Mouse (Mus musculus): Measurements from ENCODE around the gene Gm13769. TPM values are rescaled to one million over a fixed set of nuclear protein-coding genes. Genes with fewer than 3 reads are reported as not detected.
"Not testable (repeated sequence)": the region's sequence is repeated elsewhere in the genome, so short reads cannot be mapped to it uniquely, and the experiment has no call there.

Gene Gm13769
- not detected in 2 replicates for polyA plus RNA-seq (2012; rRNA removed)

DNA sequence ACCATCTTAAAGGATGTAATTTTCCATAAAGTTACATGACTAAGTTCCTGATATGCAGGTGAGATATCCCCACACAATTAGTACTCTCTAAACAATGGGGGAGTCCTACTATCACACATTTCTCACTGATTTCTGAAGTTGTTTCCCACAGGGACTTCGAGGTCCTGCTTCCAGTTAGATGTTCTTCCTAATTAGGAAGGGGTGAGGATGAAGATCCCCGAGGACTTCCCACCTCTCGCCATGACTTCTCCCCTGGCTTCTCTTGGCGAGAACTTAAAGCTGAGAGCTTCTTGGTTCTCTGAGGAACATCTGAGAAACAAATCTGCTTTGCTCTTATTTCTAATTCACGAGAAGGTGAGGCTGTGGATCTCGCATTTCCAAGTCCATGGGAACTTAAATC, at the start of gene Gm13769:
Gene Gm13769, plus strand, starts transcription at position 301 of the 400 bp plus-strand sequence.
- not testable (repeated sequence) for H3K4me1 ChIP-seq (ENCODE audit: control insufficient read depth, insufficient read depth, low read length); H3K27me3 ChIP-seq (replicated peaks; ENCODE audit: control insufficient read depth, insufficient read depth, low read length); DNase-seq; H3K4me3 ChIP-seq (ENCODE audit: insufficient read depth, low read depth, low read length); H3K27ac ChIP-seq (ENCODE audit: insufficient read depth, low read depth, low read length); H3K36me3 ChIP-seq (ENCODE audit: control insufficient read depth, insufficient read depth, low read length)
- WGBS, result no CpG with 5 or more reads among the region's 6 CpGs

GRCm38 (mm10) chr2:90292741-90293140, 29.3 kb upstream of the Gm13769 start, which contains the start of gene Olfr1272:
Gene Olfr1272, minus strand, starts transcription at chr2:90292841.
- no peak for DNase-seq
- Histone ChIP-seq H3K36me3 (ENCODE audit: control insufficient read depth, insufficient read depth, low read length) (no peaks in the 10 kb centered on the region), H3K27ac (ENCODE audit: insufficient read depth, low read depth, low read length) (no peak within 1 kb of the TSS), H3K4me1 (ENCODE audit: control insufficient read depth, insufficient read depth, low read length) (no peaks in the 10 kb centered on the region), H3K4me3 (ENCODE audit: insufficient read depth, low read depth, low read length) (no peak within 1 kb of the TSS), H3K27me3 (replicated peaks; ENCODE audit: control insufficient read depth, insufficient read depth, low read length) (no peaks in the 10 kb centered on the region)
- 82% methylated on average over 6 of the region's 6 CpGs for WGBS
- TF ChIP-seq POLR2A (IDR thresholded peaks at IDR 0.05; ENCODE audit: low read depth, low read length) (no peak), CTCF (conservative IDR thresholded peaks at IDR 0.05; ENCODE audit: insufficient read depth, insufficient read length, low read depth, low read length) (no peak)

DNA sequence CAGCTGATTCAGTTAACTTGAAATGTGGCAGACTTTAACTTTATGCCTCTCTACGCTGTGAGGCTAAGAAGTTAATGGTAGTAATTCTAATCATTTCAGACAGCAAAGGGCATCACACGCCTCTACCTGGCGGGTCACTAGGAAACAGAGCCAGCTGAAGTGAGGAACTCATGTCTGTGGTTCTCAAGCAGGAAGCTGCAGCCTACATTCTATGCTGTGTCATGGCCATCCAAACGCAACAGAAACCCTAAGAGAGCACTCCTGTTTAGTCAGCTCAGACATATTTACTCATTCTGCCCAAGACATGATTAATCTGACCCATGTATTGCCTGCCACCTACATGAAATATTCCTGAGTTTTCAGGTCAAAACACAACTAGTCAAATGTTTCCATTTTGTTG, 24.7 kb downstream of the Gm13769 start:
- H3K4me1 ChIP-seq (ENCODE audit: control insufficient read depth, insufficient read depth, low read length); H3K36me3 ChIP-seq (ENCODE audit: control insufficient read depth, insufficient read depth, low read length); H3K27me3 ChIP-seq (replicated peaks; ENCODE audit: control insufficient read depth, insufficient read depth, low read length); H3K4me3 ChIP-seq (ENCODE audit: insufficient read depth, low read depth, low read length); DNase-seq; H3K27ac ChIP-seq (ENCODE audit: insufficient read depth, low read depth, low read length): not testable (repeated sequence)
- no CpG with 5 or more reads among the region's 4 CpGs for WGBS

- not testable (repeated sequence) for H3K27ac ChIP-seq (ENCODE audit: insufficient read depth, low read depth, low read length); H3K27me3 ChIP-seq (replicated peaks; ENCODE audit: control insufficient read depth, insufficient read depth, low read length); H3K4me1 ChIP-seq (ENCODE audit: control insufficient read depth, insufficient read depth, low read length); H3K36me3 ChIP-seq (ENCODE audit: control insufficient read depth, insufficient read depth, low read length); DNase-seq; H3K4me3 ChIP-seq (ENCODE audit: insufficient read depth, low read depth, low read length)
- no CpG with 5 or more reads among the region's 6 CpGs for WGBS
Observed at GRCm38 (mm10) chr2:90351047-90351446, 29.0 kb downstream of the Gm13769 start.

DNA sequence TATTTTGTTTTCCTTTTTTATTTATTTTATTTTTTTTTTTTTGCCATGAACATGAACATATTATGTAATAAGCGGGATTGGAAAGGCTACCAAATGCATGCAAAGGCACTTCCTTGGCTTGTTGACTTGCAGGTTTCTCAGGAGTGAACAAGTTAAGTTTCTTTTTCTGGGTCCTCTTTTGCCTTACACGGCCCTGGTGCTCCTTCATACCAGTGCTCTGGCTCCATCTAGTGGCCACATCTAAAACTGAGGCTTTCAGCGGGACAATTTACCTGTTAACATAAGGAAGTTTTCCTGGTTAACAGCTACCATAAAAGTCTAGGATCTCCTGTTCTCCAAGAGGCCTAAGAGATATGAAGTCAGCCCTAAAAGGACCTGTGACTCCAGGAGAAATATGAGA, 29.5 kb downstream of the Gm13769 start:
- WGBS, result no CpG with 5 or more reads among the region's 3 CpGs
- H3K4me3 ChIP-seq (ENCODE audit: insufficient read depth, low read depth, low read length), result not testable (repeated sequence)

DNA sequence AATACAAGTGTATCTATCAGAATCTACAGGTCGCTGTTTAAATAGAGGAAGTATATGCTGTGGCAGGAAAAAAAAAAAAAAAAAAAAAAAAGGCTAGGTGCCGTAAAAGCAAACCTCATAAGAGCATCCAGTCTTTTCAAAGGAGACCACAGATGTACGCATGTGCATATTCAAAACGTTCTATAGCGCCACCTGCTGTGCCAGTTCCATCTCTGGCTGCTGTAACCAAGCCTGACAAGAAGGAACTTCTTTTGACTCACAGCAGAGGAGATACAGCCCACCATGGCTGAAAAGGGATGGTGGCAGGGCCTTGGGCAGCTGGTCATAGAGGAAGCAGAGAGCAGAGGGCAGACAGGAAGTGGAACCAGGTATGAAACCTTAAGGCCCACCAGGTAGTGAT, 37.2 kb downstream of the Gm13769 start:
- not testable (repeated sequence) for H3K27me3 ChIP-seq (replicated peaks; ENCODE audit: control insufficient read depth, insufficient read depth, low read length); H3K4me3 ChIP-seq (ENCODE audit: insufficient read depth, low read depth, low read length); H3K27ac ChIP-seq (ENCODE audit: insufficient read depth, low read depth, low read length); H3K36me3 ChIP-seq (ENCODE audit: control insufficient read depth, insufficient read depth, low read length); DNase-seq; H3K4me1 ChIP-seq (ENCODE audit: control insufficient read depth, insufficient read depth, low read length)
- no CpG with 5 or more reads among the region's 5 CpGs for WGBS

More for the DNA sequence above, 29.5 kb downstream of the Gm13769 start:
- H3K4me1 ChIP-seq (ENCODE audit: control insufficient read depth, insufficient read depth, low read length); DNase-seq; H3K27me3 ChIP-seq (replicated peaks; ENCODE audit: control insufficient read depth, insufficient read depth, low read length); H3K27ac ChIP-seq (ENCODE audit: insufficient read depth, low read depth, low read length); H3K36me3 ChIP-seq (ENCODE audit: control insufficient read depth, insufficient read depth, low read length): not testable (repeated sequence)

DNA sequence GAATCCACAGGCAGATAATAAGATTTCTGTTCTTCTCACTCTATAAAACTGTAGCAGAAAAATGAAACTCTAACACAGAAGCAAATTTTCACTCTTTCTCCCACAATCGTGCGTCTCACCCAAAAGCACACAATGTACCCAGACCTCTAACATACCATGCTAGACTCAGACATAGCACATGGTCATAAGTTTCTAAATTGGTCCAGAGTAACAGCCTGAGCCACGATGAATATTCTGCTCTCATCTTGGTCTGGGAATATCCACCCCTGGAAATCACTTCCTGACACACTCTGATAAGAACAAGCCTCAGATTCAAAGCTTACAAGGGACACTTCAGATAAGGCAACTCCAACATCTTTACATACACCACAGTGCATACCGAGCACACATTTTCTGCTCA, 38.2 kb downstream of the Gm13769 start:
- DNase-seq; H3K27me3 ChIP-seq (replicated peaks; ENCODE audit: control insufficient read depth, insufficient read depth, low read length); H3K4me1 ChIP-seq (ENCODE audit: control insufficient read depth, insufficient read depth, low read length); H3K36me3 ChIP-seq (ENCODE audit: control insufficient read depth, insufficient read depth, low read length); H3K27ac ChIP-seq (ENCODE audit: insufficient read depth, low read depth, low read length); H3K4me3 ChIP-seq (ENCODE audit: insufficient read depth, low read depth, low read length): not testable (repeated sequence)
- WGBS, result no CpG with 5 or more reads among the region's 4 CpGs

Other genes starting within 250 kb of the Gm13769 start
- not detected in 2 replicates for gene Olfr1269, start 200.8 kb upstream of the Gm13769 start, polyA plus RNA-seq (2012; rRNA removed)
- gene Olfr32, start 179.9 kb upstream of the Gm13769 start, polyA plus RNA-seq (2012; rRNA removed), result not detected in 2 replicates
- not detected in 2 replicates for gene Olfr1270, start 169.1 kb upstream of the Gm13769 start, polyA plus RNA-seq (2012; rRNA removed)
- not detected in 2 replicates for gene Olfr1506, start 97.7 kb upstream of the Gm13769 start, polyA plus RNA-seq (2012; rRNA removed)
- not detected in 2 replicates for gene Olfr142, start 64.6 kb upstream of the Gm13769 start, polyA plus RNA-seq (2012; rRNA removed)
- not detected in 2 replicates for gene Olfr1271, start 51.2 kb upstream of the Gm13769 start, polyA plus RNA-seq (2012; rRNA removed)
- gene Olfr1272, start 29.4 kb upstream of the Gm13769 start, polyA plus RNA-seq (2012; rRNA removed), result not detected in 2 replicates
- not detected in 2 replicates for gene Olfr1274-ps, start 76.5 kb downstream of the Gm13769 start, polyA plus RNA-seq (2012; rRNA removed)

Data from kidney, adult 2 months (tissue).